Mouse (Mus musculus) left cerebral cortex, postnatal 4 days (tissue): ENCODE measurements at regions not wholly inside any gene's neighbourhood (a gene's known extent, or its start where the extent isn't known, plus 50 kb on each side); places are given as distances from the start of the nearest gene placed in this dataset.

Experiments
- DNase-seq: peaks from one replicate; pipeline ENCODE4 v3.0.0-alpha.2; 2022
- intact Hi-C: fragments of 180-260 bp; cut with DNase I; formaldehyde crosslinking; loops from one replicate; pipeline ENCODE4 v1.15.1; 2025

GRCm38 (mm10) chr5:46278190-46278589, 420.8 kb upstream of the Lcorl start:
- no peak for DNase-seq
- intact Hi-C loops = no loop called here

DNA sequence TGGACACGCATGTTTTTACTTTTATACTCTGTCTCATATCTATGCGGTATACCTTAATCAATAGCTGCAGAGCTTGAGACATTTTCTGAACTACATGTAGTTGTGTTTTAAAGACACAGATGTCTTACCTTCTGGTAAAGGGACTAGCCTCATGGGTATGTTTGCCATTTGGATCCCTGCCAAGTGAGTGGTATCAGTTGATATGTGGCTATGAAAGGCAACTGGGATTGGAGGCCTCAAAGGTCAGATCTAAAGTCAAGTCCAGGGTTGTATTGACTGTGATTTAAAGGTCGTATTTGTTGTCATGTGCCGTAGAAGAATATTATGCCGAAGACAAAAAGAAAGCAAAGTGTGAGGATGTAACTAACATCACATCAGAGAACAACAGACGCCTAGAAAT, 399.3 kb upstream of the Lcorl start:
- intact Hi-C loops = no loop called here
- no peak for DNase-seq

GRCm38 (mm10) chr5:46253940-46254339, 396.5 kb upstream of the Lcorl start:
- DNase-seq = no peak
- intact Hi-C loops = no loop called here

- DNase-seq = no peak
- intact Hi-C loops = no loop called here
Observed at GRCm38 (mm10) chr5:46235364-46236067, 378.1 kb upstream of the Lcorl start.

GRCm38 (mm10) chr5:46232780-46233179, 375.4 kb upstream of the Lcorl start:
- intact Hi-C loops = no loop called here
- DNase-seq = no peak

- intact Hi-C loops = no loop called here
- no peak for DNase-seq
Observed at GRCm38 (mm10) chr5:46228667-46229066, 371.3 kb upstream of the Lcorl start.

DNA sequence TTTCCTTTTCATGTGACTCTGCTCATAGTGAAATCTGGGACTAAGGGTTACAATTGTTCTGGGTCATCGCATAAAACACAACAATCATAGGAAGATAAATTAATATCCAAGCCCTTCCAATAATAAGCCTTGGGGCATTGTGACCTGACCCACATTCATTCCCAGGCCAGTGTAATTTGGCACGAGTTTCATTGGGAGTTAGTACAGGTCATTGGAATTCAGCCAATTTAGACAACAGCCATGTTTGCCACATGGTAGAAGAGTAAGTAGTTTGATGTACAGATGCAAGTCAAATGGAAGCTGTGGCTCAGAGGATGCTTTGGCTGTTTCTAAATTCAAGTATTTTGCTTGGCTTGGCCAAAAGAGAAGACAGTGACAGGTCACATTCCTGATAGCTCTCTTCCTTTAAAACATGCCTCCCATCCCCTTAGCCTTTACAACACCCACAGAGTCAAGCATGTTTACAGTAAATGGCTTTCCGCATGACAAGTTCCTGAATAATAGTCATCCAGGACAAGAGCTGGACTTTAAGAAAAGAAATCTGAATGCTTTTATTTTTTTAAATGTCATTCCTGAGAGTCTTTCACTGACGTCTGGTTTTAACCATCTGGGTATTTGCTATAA, 355.5 kb upstream of the Lcorl start:
- DNase-seq = no peak
- intact Hi-C loops = no loop called here

GRCm38 (mm10) chr5:46209076-46209475, 351.7 kb upstream of the Lcorl start:
- DNase-seq = no peak
- intact Hi-C loops = no loop called here

DNA sequence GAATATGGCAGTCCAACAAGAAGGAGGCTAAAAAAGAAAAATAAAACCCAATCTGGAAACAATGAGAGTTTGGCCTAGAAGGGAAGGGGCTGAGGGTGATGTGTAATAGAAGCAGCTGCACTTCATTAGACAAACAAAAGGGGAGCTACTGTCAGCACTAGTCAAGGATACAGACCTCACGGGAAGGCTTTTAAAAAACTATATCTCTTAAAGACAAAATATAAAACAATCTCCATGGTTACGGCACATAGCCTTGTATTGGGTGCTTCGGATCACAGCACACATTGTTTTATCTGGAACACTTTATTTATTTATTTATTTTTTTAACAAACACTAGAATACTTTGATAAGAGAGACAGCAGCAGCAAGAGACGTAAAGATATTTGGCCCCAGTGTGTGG, 346.3 kb upstream of the Lcorl start:
- intact Hi-C loops = no loop called here
- no peak for DNase-seq

DNA sequence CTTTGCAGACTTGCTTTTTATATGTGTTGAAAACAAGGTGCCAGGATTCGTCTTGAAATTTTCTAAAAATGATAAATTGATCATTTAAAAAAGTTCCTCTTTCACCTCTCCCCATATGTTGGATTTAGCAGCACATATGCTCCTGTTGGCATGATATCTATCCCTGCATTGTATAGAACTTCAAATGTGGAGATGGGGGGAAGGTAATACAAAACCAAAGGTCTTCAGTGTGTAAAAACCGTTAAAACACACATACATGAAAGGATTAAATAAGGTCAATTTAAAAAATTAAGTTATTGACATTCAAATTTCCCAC, 345.0 kb upstream of the Lcorl start:
- intact Hi-C loops = no loop called here
- DNase-seq = no peak

DNA sequence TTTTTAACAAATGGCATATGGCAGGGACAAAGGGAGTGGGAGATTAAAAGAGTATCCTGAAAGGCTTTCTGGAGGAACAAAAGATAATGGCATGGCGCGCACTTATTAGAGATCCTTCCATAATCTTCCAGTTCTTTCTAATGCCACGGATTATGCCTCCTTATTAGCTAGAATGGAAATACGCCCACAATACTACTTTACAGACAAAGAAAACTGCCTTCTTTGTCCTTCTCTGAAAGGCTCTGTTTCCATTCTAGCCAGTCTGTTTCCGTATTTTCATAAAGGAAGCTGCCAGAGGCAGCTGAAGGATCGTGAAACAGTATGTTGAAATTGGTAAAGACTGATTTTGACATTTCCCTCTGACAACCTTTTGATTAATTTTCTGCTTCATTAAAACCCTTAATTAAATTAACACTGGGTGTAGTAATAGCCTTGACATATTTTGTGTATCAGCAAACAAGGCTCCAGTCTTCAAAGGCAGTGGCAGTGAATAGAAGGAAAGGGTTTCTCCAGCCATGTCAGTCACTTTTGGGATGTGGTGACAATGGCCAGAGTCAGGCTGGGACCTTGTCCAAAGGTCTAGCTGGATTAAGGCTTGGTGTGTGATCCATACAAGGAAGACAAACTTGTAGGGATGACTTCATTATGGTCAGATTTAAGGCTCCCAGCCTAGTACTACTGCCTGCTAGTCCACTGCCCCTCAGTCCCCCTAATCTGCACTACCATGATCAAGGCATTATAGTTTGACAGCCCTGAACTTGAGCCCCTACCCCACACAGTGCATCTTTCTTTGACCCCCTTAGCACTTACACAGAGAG, 344.4 kb upstream of the Lcorl start:
- no peak for DNase-seq
- intact Hi-C loops = no loop called here

DNA sequence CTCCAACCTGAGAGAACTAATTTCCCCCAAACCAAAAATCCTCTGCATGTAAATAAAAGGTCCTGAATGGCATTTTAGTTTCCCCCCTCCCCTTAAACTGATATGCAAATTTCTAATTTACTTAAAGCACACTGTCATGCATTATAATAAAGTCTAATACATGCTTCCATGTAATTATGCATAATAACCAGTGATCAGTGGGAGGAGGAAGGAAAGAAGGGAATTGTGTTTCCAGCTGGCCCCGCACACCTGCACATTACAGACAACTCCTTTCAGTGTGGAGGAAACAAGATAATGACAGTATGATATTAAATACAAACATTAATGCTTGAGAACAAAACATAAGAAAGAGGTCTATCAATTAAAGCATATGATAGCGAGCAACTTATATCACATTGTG, 329.5 kb upstream of the Lcorl start:
- DNase-seq = no peak
- intact Hi-C loops = no loop called here

DNA sequence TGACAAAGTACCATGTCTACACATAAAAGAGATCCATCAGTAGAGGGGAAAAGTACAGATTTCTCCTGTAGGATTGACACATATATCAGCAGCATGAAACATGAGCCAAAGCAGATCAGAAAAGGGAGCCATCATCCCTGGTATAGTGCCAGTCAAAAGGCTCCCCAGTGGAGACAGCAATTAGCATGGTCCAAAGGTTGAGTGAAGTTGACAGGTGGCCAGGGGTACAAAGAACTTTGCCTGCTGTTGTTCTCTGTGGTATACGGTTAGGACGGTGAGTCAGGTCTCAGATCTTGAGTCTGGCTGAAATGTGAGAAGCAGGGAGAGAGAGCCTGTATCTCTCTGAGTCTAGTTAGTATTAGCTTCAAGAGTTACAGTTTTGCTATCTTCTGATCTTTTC, 324.7 kb upstream of the Lcorl start:
- intact Hi-C loops = no loop called here
- DNase-seq = peak; percentile 46

DNA sequence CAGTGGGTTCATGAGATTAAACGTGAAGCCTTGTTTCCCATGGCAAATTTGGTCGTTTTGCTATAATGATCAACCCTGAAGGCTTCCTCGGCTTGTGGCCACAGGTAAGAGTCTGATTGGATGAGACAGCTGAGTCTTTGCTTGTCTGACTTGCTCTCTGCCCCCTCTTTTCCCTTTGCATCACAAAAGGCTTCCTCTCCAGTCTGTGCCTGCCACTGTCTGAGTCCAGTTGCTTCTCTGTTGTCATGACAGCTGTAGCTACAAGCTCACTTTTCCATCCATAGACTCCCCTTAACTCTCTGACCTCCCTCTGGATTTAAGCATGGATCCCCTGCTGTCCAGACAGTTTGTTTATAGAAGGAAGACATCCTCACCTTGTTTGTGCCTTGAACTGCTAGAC, 314.9 kb upstream of the Lcorl start:
- intact Hi-C loops = no loop called here
- no peak for DNase-seq

GRCm38 (mm10) chr5:46160774-46161173, 303.4 kb upstream of the Lcorl start:
- no peak for DNase-seq
- intact Hi-C loops = no loop called here

DNA sequence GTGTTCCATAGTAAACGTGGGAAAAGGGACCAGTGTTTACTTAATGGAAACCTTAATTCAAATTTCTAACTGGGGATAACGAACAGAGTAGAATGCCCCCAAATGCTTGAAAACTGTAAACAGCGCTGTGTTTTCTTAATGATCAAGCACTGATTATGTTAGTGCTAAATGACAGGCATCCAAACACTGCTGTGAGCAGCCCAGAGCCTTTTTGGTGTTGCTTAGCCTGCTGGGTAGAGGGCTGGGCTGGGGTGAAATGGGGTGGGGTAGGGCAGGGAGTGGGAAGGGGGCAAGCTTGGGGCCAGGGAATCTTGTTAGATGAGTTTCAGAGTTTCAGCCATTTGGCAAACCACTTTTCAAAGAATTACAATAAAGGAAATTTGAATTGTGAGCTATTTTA, 294.6 kb upstream of the Lcorl start:
- intact Hi-C loops = no loop called here
- no peak for DNase-seq

DNA sequence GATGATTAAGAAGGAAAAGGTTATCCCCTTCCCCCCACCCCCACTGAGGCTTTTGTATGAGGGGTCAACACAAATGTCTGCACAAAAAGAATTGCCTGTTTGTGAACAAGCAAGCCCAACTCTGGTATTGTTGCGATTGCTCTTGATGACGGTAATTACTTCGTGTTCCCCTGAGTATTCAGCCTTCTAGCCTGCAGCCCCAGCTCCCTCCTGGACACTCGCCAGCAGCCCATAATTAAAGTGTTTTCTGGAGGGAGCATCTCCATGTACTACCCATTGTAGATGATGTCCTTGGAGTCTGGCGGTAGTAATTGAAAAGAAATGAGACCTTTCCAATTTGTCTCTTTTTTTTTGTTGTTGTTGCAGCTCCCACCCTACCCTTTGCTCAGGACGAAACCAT, 293.4 kb upstream of the Lcorl start:
- intact Hi-C loops = no loop called here
- peak; percentile 47 for DNase-seq

GRCm38 (mm10) chr5:46149851-46150615, 292.6 kb upstream of the Lcorl start:
- intact Hi-C loops = no loop called here
- DNase-seq = no peak

DNA sequence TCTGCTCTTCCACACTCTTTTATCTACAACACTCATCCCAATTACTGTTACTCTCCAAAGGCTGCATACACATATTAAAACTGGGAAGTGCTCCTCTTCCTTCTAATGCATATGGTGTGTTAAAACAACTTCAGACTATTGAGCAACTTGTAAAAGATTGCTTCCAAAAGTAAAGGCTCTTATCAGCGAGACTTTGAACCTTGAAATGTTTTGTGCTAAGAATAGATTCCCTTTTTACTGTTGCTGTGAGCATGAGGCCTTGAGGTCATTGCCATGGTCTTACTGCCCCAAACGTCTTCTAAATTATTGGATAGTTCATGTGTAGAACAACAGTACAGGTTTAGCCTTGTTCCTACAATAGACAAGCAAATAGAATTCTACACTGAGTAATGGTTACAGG, 281.6 kb upstream of the Lcorl start:
- intact Hi-C loops = no loop called here
- DNase-seq = no peak

- DNase-seq = no peak
- intact Hi-C loops = no loop called here
Observed at GRCm38 (mm10) chr5:46137695-46138094, 280.3 kb upstream of the Lcorl start.

DNA sequence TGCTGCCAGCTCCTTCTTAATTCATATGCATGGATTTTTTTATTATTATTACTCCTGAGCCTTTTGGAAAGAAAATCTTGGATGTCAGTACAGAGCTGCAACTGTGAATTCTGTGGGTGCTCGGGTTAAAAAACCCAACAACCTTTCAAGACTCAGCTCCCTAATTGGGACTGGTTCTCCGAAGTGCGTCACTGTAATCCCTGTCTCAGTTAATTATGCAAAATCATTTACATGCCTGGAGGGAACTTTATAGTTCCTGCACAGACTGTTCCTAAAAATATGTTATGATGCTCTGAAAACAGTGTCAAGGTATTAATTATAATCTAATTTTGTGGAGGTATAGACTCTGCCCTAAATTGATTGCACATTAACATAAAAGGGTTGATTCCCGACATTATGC, 250.6 kb upstream of the Lcorl start:
- intact Hi-C loops = no loop called here
- DNase-seq = no peak
